Mouse (Mus musculus) neural tube, embryonic 15.5 days (tissue): ENCODE data around the gene Atpif1. TPM values are rescaled to one million over a fixed set of nuclear protein-coding genes. Genes with fewer than 3 reads are reported as not detected.
"Not testable (repeated sequence)": the region's sequence is repeated elsewhere in the genome, so short reads cannot be mapped to it uniquely, and the experiment has no call there.

ENCODE experiments used
- ATAC-seq: fragments of 200-750 bp; cut with Nextera tagmentation; 2 replicates; pipeline ENCODE4 v1.8.0; 2017; ENCODE audit warnings: mild to moderate bottlenecking, moderate TSS enrichment, moderate library complexity; ENCODE audit not compliant: low FRiP score
- H3K27ac ChIP-seq: fragments of 300-500 bp; sonication (generic); replicated peaks from 2 replicates; pipeline ENCODE4 v1.5.1; 2015; ENCODE audit warnings: mild to moderate bottlenecking, inconsistent platforms
- H3K27me3 ChIP-seq: fragments of 300-500 bp; sonication (generic); replicated peaks from 2 replicates; pipeline ENCODE4 v1.6.1; 2015; ENCODE audit warnings: inconsistent platforms
- H3K36me3 ChIP-seq: fragments of 300-500 bp; sonication (generic); 2 replicates; pipeline ENCODE4 v1.6.1; 2015; ENCODE audit warnings: inconsistent platforms
- H3K4me1 ChIP-seq: fragments of 300-500 bp; sonication (generic); 2 replicates; pipeline ENCODE4 v1.6.1; 2015; ENCODE audit warnings: inconsistent platforms
- H3K4me2 ChIP-seq: fragments of 300-500 bp; sonication (generic); 2 replicates; pipeline ENCODE4 v1.6.1; 2015; ENCODE audit warnings: inconsistent platforms, mild to moderate bottlenecking, moderate library complexity
- H3K4me3 ChIP-seq: fragments of 300-500 bp; sonication (generic); replicated peaks from 2 replicates; pipeline ENCODE4 v1.5.1; 2015; ENCODE audit warnings: mild to moderate bottlenecking, inconsistent platforms
- H3K9ac ChIP-seq: fragments of 300-500 bp; sonication (generic); replicated peaks from 2 replicates; pipeline ENCODE4 v1.6.1; 2015; ENCODE audit warnings: mild to moderate bottlenecking, inconsistent platforms
- H3K9me3 ChIP-seq: fragments of 300-500 bp; sonication (generic); replicated peaks from 2 replicates; pipeline ENCODE4 v1.6.1; 2016; ENCODE audit warnings: inconsistent platforms
- WGBS: fragments of 180-500 bp; shearing (Covaris S2); methylation state at CpG from one replicate; pipeline ENCODE4 v1.1.7; 2015; ENCODE audit warnings: mixed read lengths; 5-methylcytosine and 5-hydroxymethylcytosine counted together
- polyA plus RNA-seq: library from polyadenylated mRNA; unstranded; fragments of >200 nt; fragmentation: Nextera tagmentation; extraction: Ambion mirVana; gene quantifications from 2 replicates; pipeline ENCODE4 v1.2.1, GENCODE M21; 2015

Atpif1 gene
- polyA plus RNA-seq = 1,367 and 1,513 TPM in 2 replicates

DNA sequence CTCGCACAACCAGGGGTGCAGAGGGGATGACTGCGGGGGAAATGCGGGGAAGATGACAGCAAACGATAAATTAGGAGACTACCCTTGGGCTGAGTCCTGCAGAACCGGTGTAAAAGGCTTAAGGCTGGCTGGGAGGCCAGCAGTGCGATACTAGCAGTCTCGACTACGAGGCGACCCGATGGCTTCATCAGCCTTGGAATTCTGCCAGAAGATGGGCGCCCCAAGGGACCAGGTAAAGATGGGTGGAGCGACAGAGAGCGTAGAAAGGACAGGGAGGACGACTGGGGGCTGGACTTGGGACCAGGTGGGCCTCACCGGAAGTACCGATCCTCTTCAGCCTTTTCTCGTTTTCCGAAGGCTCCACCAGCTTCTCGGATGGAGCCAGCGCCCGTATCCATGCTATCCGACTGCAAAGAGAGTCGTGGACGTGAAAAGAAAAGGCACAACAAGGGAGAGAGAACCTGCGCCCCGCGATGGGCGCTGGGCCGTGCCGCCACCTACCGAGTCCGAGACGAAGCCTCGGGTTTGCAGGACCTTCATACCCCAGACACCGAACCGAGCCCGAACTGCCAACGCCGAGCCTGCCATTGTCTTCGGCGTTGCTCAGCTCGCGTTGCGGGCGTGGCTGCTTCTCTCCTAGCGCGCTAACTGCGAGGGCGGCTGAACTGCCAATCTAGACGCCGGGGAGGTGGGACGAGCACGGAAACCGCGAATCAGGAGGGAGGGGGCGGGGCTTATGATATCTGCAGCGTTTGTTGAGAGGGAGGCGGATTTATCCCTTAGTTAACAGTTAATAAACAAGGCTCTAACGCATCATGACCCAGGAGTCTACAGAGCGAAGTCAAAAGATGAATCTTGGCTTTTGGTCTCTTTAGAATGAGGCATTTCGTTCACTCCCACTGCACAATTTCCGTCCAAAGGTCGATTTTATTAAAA is at the start of gene Atpif1:
Gene Atpif1, minus strand, starts transcription at position 679 of the 936 bp plus-strand sequence.
- H3K36me3 ChIP-seq = peaks cover 18% of the 10 kb centered on the region
- no peaks in the 10 kb centered on the region for H3K27me3 ChIP-seq
- under 1% methylated on average over 63 of the region's 63 CpGs for WGBS

DNA sequence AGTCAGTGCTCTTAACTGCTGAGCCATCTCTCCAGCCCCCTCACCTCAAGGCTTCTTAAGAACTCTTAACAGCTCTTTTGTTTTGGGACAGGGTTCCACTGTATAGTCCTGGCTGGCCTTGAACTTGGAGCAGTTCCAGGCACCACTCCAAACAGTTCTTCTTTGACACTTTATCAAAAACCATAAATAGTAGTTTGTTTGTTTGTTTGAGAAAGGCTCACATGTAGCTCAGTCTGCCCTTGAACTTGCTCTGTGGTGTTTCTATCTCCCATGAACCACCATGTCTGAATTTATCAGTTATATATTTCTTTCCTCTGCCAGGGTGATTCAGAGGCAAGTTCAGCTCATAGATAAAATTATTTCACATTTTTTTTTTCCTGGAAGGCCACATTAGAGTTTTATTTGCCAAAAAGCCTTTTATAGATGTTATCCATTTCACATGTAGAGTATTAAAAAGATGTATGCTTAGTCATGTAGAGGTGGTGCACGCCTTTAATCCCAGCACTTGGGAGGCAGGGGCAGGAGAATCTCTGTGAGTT is 41.4 kb upstream of the Atpif1 start:
- Histone ChIP-seq H3K9ac (no peak overlapping the region), H3K4me3 (no peak overlapping the region), H3K9me3 (no peaks in the 10 kb centered on the region), H3K36me3 (no peaks in the 10 kb centered on the region), H3K27ac (no peak overlapping the region), H3K4me1 (no peaks in the 10 kb centered on the region), H3K27me3 (no peaks in the 10 kb centered on the region), H3K4me2 (no peak overlapping the region)
- 87% methylated on average over 1 of the region's 1 CpGs for WGBS
- no peak for ATAC-seq

More for the DNA sequence above, at the start of gene Atpif1:
- Histone ChIP-seq H3K9me3 (no peaks in the 10 kb centered on the region), H3K4me2 (peak within 1 kb of the TSS; percentile 79), H3K4me1 (peaks cover 41% of the 10 kb centered on the region), H3K4me3 (peak within 1 kb of the TSS; percentile 89), H3K27ac (peak within 1 kb of the TSS; percentile 99), H3K9ac (peak within 1 kb of the TSS; percentile 99)
- ATAC-seq = peak; percentile 94

DNA sequence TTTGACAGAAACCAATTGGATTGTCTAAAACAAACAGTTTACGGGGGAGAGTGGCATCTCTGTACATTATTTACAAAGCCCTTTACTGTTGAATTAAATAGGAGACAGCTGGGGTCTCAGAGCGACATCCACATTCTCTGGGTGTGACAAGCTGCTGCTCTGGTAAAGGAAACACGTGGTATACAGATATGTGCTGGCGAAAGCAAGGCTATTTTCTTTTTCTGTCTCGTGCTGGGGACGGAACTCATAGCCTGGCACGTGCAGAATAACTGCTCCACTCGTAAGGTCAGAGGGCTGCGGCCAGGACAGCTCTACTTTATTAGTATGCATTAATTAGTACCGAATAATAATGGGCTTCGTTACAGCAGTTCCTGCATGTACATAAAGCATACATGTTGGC is 39.9 kb upstream of the Atpif1 start:
- no peak for ATAC-seq
- H3K27ac ChIP-seq = no peak overlapping the region
- no peaks in the 10 kb centered on the region for H3K9me3 ChIP-seq
- no peaks in the 10 kb centered on the region for H3K36me3 ChIP-seq
- H3K4me3 ChIP-seq = no peak overlapping the region
- WGBS = 71% methylated on average over 11 of the region's 11 CpGs
- no peak overlapping the region for H3K9ac ChIP-seq
- H3K4me2 ChIP-seq = no peak overlapping the region
- no peaks in the 10 kb centered on the region for H3K4me1 ChIP-seq
- H3K27me3 ChIP-seq = no peaks in the 10 kb centered on the region

DNA sequence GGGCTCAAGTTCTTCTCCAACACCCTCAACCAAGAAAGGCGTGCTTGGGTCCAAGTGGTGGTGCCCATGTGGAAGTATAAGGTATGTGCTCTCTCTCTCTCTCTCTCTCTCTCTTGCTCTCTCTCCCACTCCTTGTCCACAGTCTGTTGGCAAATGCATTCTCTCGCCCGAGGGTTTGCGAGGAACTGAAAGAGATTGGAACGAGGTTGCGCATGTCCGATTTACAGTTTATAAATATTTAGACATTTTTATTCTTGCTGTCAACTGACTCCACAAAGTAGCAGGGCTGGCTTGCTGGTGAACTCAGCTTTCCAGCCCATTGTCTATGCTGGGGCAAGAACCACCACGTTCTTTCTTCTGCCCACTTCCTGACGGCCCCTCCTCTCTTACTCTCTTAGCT is 37.7 kb upstream of the Atpif1 start:
- H3K36me3 ChIP-seq = no peaks in the 10 kb centered on the region
- no peak overlapping the region for H3K27ac ChIP-seq
- no peak for ATAC-seq
- 88% methylated on average over 9 of the region's 9 CpGs for WGBS
- no peak overlapping the region for H3K9ac ChIP-seq
- no peaks in the 10 kb centered on the region for H3K4me1 ChIP-seq
- no peaks in the 10 kb centered on the region for H3K27me3 ChIP-seq
- no peak overlapping the region for H3K4me2 ChIP-seq
- H3K4me3 ChIP-seq = no peak overlapping the region
- H3K9me3 ChIP-seq = no peaks in the 10 kb centered on the region

DNA sequence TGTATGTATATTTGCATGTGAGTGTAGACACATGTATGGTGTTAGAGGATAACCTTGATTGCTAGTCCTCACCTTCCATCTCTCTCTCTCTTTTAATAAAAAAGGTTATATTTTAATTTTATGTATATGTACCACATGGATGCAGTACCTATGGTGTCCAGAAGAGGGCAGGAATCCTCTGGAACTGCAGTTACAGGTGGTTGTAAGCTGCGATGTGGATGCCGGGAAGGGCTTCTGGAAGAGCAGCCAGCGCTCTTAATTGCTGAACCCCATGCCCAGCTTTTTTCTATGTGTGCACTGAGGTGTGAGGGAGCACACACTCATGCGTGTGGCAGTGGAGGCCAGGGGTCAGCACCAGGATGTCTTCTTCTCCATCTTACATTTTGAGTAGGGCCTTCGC is 35.7 kb upstream of the Atpif1 start:
- H3K36me3 ChIP-seq = no peaks in the 10 kb centered on the region
- H3K4me1 ChIP-seq = no peaks in the 10 kb centered on the region
- no peak overlapping the region for H3K4me2 ChIP-seq
- ATAC-seq = no peak
- no peak overlapping the region for H3K4me3 ChIP-seq
- no peaks in the 10 kb centered on the region for H3K27me3 ChIP-seq
- H3K9ac ChIP-seq = no peak overlapping the region
- 89% methylated on average over 5 of the region's 5 CpGs for WGBS
- no peaks in the 10 kb centered on the region for H3K9me3 ChIP-seq
- H3K27ac ChIP-seq = no peak overlapping the region

DNA sequence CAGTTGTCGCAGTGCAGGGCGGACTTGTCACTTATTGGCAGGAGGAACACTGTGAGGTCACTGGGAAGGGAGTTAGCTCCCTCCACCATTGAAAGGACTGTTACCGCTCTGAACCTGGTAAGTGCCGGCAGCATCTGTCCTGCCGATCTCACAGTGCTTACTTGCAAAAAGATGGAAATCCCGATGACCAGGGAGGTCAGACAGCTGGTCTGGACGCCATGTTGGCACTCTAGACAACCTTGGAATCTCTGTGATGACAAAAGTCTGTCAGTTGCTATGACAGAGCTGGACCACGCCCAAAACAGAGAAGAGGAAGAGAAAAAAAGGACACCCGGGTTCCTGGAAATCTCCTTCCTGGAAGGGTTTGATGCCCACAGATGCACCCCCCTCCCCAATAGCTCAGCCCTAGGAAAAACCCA is 33.9 kb upstream of the Atpif1 start:
- Histone ChIP-seq H3K4me3 (no peak overlapping the region), H3K4me1 (no peaks in the 10 kb centered on the region), H3K9ac (no peak overlapping the region), H3K36me3 (no peaks in the 10 kb centered on the region), H3K9me3 (no peaks in the 10 kb centered on the region), H3K27ac (no peak overlapping the region), H3K4me2 (no peak overlapping the region), H3K27me3 (no peaks in the 10 kb centered on the region)
- no peak for ATAC-seq
- WGBS = 79% methylated on average over 9 of the region's 9 CpGs

DNA sequence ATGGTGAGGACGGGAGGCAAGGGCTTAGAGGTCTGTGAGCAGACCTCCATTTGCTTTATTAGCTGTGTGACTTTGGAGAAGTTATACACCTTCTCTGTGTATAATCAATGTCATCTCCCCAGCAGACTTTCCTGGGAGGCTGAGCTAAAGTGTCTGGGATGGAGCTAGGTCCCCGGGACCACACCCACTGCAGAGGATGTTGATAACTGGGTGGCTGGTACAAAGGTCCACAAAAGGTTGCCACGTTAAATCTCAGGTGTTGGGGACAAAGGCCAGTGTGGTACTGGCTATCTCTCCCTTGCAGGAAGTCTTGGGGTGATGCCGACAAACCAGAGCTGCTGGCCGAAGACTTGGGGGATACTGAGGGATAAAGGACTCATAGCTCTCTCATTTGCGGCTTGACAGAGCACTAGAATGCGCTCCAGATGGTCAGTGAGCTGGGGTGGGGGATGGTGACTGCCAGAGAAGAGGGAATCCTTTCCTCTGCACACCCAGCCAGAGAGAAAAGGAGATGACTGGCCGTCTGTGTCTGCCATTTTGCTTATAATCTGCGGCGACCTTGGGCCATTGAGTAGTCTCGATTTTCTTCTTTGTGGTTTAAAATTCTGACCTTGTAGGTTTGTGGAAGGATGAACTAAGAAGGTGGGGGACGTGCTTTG is 31.8 kb upstream of the Atpif1 start:
- Histone ChIP-seq H3K4me3 (no peak overlapping the region), H3K4me2 (no peak overlapping the region), H3K27ac (no peak overlapping the region), H3K9me3 (no peaks in the 10 kb centered on the region), H3K27me3 (no peaks in the 10 kb centered on the region), H3K9ac (no peak overlapping the region), H3K36me3 (no peaks in the 10 kb centered on the region), H3K4me1 (no peaks in the 10 kb centered on the region)
- ATAC-seq = no peak
- WGBS = 77% methylated on average over 12 of the region's 12 CpGs

DNA sequence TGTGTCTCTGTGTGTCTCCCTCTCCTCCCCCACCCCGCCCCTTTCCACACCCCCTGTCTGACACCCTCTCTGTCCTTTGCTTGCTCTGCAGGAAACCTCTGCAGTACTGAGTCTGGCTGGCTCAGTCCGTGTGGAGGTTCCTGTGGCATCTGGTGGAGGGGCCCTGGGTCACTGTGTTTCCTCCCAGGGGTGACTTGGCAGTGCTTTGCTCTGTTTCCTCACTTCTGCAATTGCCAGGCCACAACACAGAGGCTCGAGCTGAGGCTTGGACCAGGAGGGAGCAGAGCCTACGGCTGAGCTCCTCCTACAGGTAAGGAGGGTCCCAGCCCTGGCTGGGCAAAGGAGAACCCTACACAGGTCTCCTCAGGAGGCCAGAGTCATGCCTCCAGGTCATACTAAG is 30.5 kb upstream of the Atpif1 start, which contains the start of gene Ptafr:
Gene Ptafr, plus strand, starts transcription at position 103 of the 400 bp plus-strand sequence.
- no peak within 1 kb of the TSS for H3K4me2 ChIP-seq
- WGBS = 43% methylated on average over 4 of the region's 4 CpGs
- no peaks in the 10 kb centered on the region for H3K9me3 ChIP-seq
- H3K9ac ChIP-seq = no peak within 1 kb of the TSS
- no peaks in the 10 kb centered on the region for H3K4me1 ChIP-seq
- ATAC-seq = no peak
- H3K27ac ChIP-seq = no peak within 1 kb of the TSS
- no peaks in the 10 kb centered on the region for H3K27me3 ChIP-seq
- H3K4me3 ChIP-seq = no peak within 1 kb of the TSS
- no peaks in the 10 kb centered on the region for H3K36me3 ChIP-seq

DNA sequence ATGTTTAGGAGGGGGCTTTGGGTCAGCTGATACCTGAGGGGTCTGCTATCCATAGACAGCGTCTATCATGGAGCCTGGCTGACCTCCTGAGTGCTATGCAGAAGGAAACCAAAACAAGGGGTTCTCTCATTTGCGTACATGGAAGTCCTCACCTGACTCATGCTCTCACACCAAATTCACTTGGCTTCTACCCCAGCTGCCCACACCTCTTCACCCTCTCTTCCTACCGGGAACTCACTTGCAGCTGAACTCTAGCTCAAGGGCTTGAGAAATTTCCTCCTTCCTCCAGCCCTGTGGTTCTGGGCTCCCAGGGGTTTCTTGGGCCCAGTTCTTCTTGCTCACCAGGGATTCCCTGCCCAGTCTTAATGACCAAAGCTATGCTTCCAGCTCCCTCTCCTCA is 29.8 kb upstream of the Atpif1 start:
- no peak overlapping the region for H3K4me2 ChIP-seq
- no peaks in the 10 kb centered on the region for H3K4me1 ChIP-seq
- H3K27ac ChIP-seq = no peak overlapping the region
- no peaks in the 10 kb centered on the region for H3K36me3 ChIP-seq
- H3K9ac ChIP-seq = no peak overlapping the region
- H3K27me3 ChIP-seq = no peaks in the 10 kb centered on the region
- WGBS = 80% methylated on average over 3 of the region's 3 CpGs
- H3K4me3 ChIP-seq = no peak overlapping the region
- H3K9me3 ChIP-seq = no peaks in the 10 kb centered on the region
- ATAC-seq = no peak

DNA sequence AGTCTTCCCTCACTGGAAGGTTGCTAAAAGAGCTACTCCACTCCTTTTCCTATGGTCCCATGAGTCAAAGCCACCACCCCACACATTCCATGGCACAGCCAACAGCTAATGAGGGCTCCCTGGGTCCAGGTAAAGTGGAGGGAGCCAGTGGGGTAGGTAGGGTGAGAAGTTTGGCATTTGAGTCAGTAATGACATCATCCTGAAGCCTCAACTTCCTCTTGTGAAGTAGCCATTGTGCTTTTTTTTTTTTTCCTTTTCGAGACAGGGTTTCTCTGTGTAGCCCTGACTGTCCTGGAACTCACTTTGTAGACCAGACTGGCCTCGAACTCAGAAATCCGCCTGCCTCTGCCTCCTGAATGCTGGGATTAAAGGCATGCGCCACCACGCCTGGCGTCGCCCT is 22.1 kb upstream of the Atpif1 start:
- peaks cover 37% of the 10 kb centered on the region for H3K36me3 ChIP-seq
- ATAC-seq, H3K4me2 ChIP-seq, H3K27ac ChIP-seq, H3K27me3 ChIP-seq, H3K9me3 ChIP-seq, H3K9ac ChIP-seq, H3K4me3 ChIP-seq, H3K4me1 ChIP-seq: not testable (repeated sequence)
- WGBS = 93% methylated on average over 7 of the region's 7 CpGs

DNA sequence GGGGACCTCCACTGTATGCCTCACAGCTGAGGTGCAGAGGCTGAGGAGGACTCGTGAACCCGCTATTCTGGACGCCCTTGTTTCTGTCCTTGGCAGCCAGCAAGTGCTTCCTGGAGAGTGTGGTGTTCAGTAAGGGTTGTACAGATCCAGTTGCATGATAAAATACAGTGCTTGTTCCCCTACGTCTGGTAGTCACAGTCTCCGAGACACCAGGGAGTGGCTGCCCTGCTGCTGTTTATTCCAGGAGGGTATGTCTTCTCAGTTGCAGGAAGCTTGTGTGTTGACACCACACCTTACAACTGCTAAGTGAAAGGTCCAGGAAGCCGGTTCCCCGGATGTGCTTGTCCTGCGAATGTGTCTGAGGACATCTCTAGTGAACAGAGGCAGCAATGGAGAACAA is 21.2 kb upstream of the Atpif1 start:
- no peak overlapping the region for H3K27ac ChIP-seq
- H3K4me3 ChIP-seq = no peak overlapping the region
- 87% methylated on average over 8 of the region's 8 CpGs for WGBS
- no peak overlapping the region for H3K9ac ChIP-seq
- peaks cover 44% of the 10 kb centered on the region for H3K36me3 ChIP-seq
- no peak overlapping the region for H3K4me2 ChIP-seq
- no peaks in the 10 kb centered on the region for H3K4me1 ChIP-seq
- H3K9me3 ChIP-seq = no peaks in the 10 kb centered on the region
- no peaks in the 10 kb centered on the region for H3K27me3 ChIP-seq
- no peak for ATAC-seq

DNA sequence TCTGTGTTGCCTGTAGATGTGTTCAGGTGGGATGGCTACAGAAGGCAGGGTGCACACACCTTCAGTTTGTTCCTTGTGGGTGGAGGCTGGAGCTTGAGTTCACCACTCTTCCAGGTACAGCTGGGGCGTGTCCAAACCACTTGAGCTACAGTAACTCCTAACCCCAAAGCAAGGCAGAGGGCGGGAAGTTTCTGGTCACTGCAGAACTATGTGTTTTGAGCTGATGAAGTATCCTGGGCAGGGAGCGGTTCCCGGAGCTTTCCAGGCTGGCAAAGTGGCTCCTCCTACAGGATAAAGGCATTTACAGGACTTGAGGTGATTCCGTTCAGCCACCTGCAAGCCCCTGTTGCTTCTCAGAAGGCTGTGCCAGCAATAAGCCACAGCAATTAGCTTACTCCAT is 20.8 kb upstream of the Atpif1 start:
- no peak for ATAC-seq
- Histone ChIP-seq H3K4me3 (no peak overlapping the region), H3K27me3 (no peaks in the 10 kb centered on the region), H3K4me2 (no peak overlapping the region), H3K9me3 (no peaks in the 10 kb centered on the region), H3K27ac (no peak overlapping the region), H3K9ac (no peak overlapping the region), H3K36me3 (peaks cover 48% of the 10 kb centered on the region), H3K4me1 (no peaks in the 10 kb centered on the region)
- WGBS = 70% methylated on average over 5 of the region's 5 CpGs
